Mouse (Mus musculus) intestine, postnatal 0 days (tissue): ENCODE measurements at regions not wholly inside any gene's neighbourhood (a gene's known extent, or its start where the extent isn't known, plus 50 kb on each side); places are given as distances from the start of the nearest gene placed in this dataset.
A peak's percentile ranks its signal among the peaks of the same experiment; 100 is the strongest.

Source experiments
- ATAC-seq: fragments of 200-750 bp; cut with Nextera tagmentation; 2 replicates; pipeline ENCODE4 v1.8.0; 2017; ENCODE audit warnings: mild to moderate bottlenecking, moderate TSS enrichment, moderate library complexity
- H3K27ac ChIP-seq: fragments of 300-500 bp; sonication (generic); 2 replicates; pipeline ENCODE4 v1.5.1; 2014; ENCODE audit warnings: mild to moderate bottlenecking, low read depth, low read length, moderate library complexity
- H3K27me3 ChIP-seq: fragments of 300-500 bp; sonication (generic); replicated peaks from 2 replicates; pipeline ENCODE4 v1.6.1; 2014; ENCODE audit warnings: low read length, mixed read lengths; ENCODE audit not compliant: control insufficient read depth, insufficient read depth
- H3K36me3 ChIP-seq: fragments of 300-500 bp; sonication (generic); 2 replicates; pipeline ENCODE4 v1.6.1; 2014; ENCODE audit warnings: mild to moderate bottlenecking, moderate library complexity; ENCODE audit not compliant: control insufficient read depth, insufficient read depth
- H3K4me1 ChIP-seq: fragments of 300-500 bp; sonication (generic); replicated peaks from 2 replicates; pipeline ENCODE4 v1.6.1; 2014; ENCODE audit warnings: antibody characterized with exemption, low read length, mixed read lengths; ENCODE audit not compliant: control insufficient read depth, insufficient read depth
- H3K4me2 ChIP-seq: fragments of 300-500 bp; sonication (generic); replicated peaks from 2 replicates; pipeline ENCODE4 v1.6.1; 2014; ENCODE audit warnings: low read depth, mild to moderate bottlenecking, moderate library complexity
- H3K4me3 ChIP-seq: fragments of 300-500 bp; sonication (generic); 2 replicates; pipeline ENCODE4 v1.5.1; 2014; ENCODE audit warnings: low read depth, low read length
- H3K9ac ChIP-seq: fragments of 300-500 bp; sonication (generic); 2 replicates; pipeline ENCODE4 v1.6.1; 2014; ENCODE audit warnings: mild to moderate bottlenecking, low read depth, low read length
- H3K9me3 ChIP-seq: fragments of 300-500 bp; sonication (generic); 2 replicates; pipeline ENCODE4 v1.6.1; 2016; ENCODE audit warnings: mixed run types; ENCODE audit not compliant: control insufficient read depth
- CTCF ChIP-seq: sonication (generic); IDR thresholded peaks from 2 replicates; pipeline ENCODE4 v1.5.1; 2016; ENCODE audit warnings: low read depth, mild to moderate bottlenecking, control low read depth, antibody characterized with exemption, moderate library complexity
- WGBS: fragments of 180-500 bp; shearing (Covaris S2); extraction: QIAGEN DNeasy Blood & Tissue Kit; methylation state at CpG from one replicate; pipeline ENCODE4 v1.1.7; 2014; 5-methylcytosine and 5-hydroxymethylcytosine counted together

GRCm38 (mm10) chr16:76774032-76774431, 239.5 kb upstream of the Usp25 start:
- Histone ChIP-seq H3K9me3 (no peaks in the 10 kb centered on the region), H3K4me2 (no peak overlapping the region), H3K36me3 (no peaks in the 10 kb centered on the region), H3K4me3 (no peak overlapping the region), H3K27me3 (no peaks in the 10 kb centered on the region), H3K9ac (no peak overlapping the region), H3K4me1 (no peaks in the 10 kb centered on the region), H3K27ac (no peak overlapping the region)
- 81% methylated on average over 8 of the region's 8 CpGs for WGBS
- no peak for TF ChIP-seq CTCF
- no peak for ATAC-seq

- TF ChIP-seq CTCF, result no peak
- no peak for ATAC-seq
Observed at GRCm38 (mm10) chr16:76773466-76773865, 240.0 kb upstream of the Usp25 start.

GRCm38 (mm10) chr16:76768607-76769006, 244.9 kb upstream of the Usp25 start:
- no peaks in the 10 kb centered on the region for H3K36me3 ChIP-seq
- H3K9me3 ChIP-seq, result no peaks in the 10 kb centered on the region
- H3K4me3 ChIP-seq, result no peak overlapping the region
- WGBS, result 81% methylated on average over 9 of the region's 9 CpGs
- no peak overlapping the region for H3K4me2 ChIP-seq
- H3K27me3 ChIP-seq, result no peaks in the 10 kb centered on the region
- H3K9ac ChIP-seq, result no peak overlapping the region
- H3K4me1 ChIP-seq, result no peaks in the 10 kb centered on the region
- ATAC-seq, result no peak
- TF ChIP-seq CTCF, result peak; percentile 73
- no peak overlapping the region for H3K27ac ChIP-seq

More at GRCm38 (mm10) chr16:76773466-76773865, 240.0 kb upstream of the Usp25 start:
- Histone ChIP-seq H3K9me3 (no peaks in the 10 kb centered on the region), H3K27ac (no peak overlapping the region), H3K36me3 (no peaks in the 10 kb centered on the region), H3K4me3 (no peak overlapping the region), H3K27me3 (no peaks in the 10 kb centered on the region), H3K4me1 (no peaks in the 10 kb centered on the region), H3K9ac (no peak overlapping the region), H3K4me2 (no peak overlapping the region)

- Histone ChIP-seq H3K4me1 (no peaks in the 10 kb centered on the region), H3K9me3 (no peaks in the 10 kb centered on the region), H3K27me3 (no peaks in the 10 kb centered on the region), H3K9ac (no peak overlapping the region), H3K36me3 (no peaks in the 10 kb centered on the region), H3K27ac (no peak overlapping the region), H3K4me3 (no peak overlapping the region), H3K4me2 (no peak overlapping the region)
- no peak for ATAC-seq
- WGBS, result 67% methylated on average over 3 of the region's 3 CpGs
- TF ChIP-seq CTCF, result no peak
Observed at GRCm38 (mm10) chr16:76766636-76767035, 246.9 kb upstream of the Usp25 start.

GRCm38 (mm10) chr16:76765536-76765935, 248.0 kb upstream of the Usp25 start:
- Histone ChIP-seq H3K4me2 (no peak overlapping the region), H3K9ac (no peak overlapping the region), H3K36me3 (no peaks in the 10 kb centered on the region), H3K4me3 (no peak overlapping the region), H3K27me3 (no peaks in the 10 kb centered on the region), H3K9me3 (no peaks in the 10 kb centered on the region), H3K27ac (no peak overlapping the region), H3K4me1 (no peaks in the 10 kb centered on the region)
- no peak for ATAC-seq
- TF ChIP-seq CTCF, result no peak
- 36% methylated on average over 7 of the region's 7 CpGs for WGBS

- ATAC-seq, result no peak
- 25% methylated on average over 5 of the region's 5 CpGs for WGBS
- TF ChIP-seq CTCF, result no peak
Observed at GRCm38 (mm10) chr16:76764994-76765393, 248.5 kb upstream of the Usp25 start.

More at GRCm38 (mm10) chr16:76764994-76765393, 248.5 kb upstream of the Usp25 start:
- Histone ChIP-seq H3K4me1 (no peaks in the 10 kb centered on the region), H3K9me3 (no peaks in the 10 kb centered on the region), H3K36me3 (no peaks in the 10 kb centered on the region), H3K4me2 (no peak overlapping the region), H3K27ac (no peak overlapping the region), H3K27me3 (no peaks in the 10 kb centered on the region), H3K9ac (no peak overlapping the region), H3K4me3 (no peak overlapping the region)
